In the genomic region with DNA sequence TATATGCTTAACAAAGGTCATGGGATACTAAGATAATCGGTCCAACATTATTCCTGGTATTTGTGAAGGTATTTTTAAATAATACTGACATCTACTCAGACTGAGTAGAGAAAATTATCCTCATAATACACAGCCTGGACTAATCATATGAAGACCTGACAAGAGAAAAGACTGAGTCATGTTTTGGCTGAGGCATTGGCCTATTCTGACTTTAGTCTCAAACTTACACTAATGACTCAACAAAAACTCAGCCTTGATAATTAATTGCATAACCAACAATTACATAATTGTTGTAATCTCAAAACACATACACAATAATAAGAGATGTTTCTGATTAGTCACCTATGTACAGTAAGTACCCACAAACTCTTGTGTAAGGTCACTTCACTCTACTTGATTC, we compare ENCODE assay signal across 23 mouse cellular contexts.
DNase-seq lines count a peak whose midpoint lies in the region; ATAC-seq and TF ChIP-seq lines count a peak whose summit lies in the region.
"Had no signal": no experiment of that assay in that cellular context is flagged by ENCODE, and none has a peak within 500 bp of the region (broad histone marks: within the 10 kb centered on the region; RNA-seq: fewer than 3 reads in every experiment).

No protein-coding gene starts in this region.

- H3K79me2 ChIP-seq in MEL (ENCODE audit: control insufficient read depth, insufficient read depth, low read length, poor library complexity): no peaks in the 10 kb centered on the region

- H3K27me3 ChIP-seq in MEL (ENCODE audit: control insufficient read depth in 1 of 2, insufficient read depth in 2 of 2, low read length in 2 of 2): no peaks in the 10 kb centered on the region
- no peaks in the 10 kb centered on the region for H3K27me3 ChIP-seq in forebrain, embryonic 10.5 days (ENCODE audit: poor library complexity, severe bottlenecking)
- no peaks in the 10 kb centered on the region for H3K27me3 ChIP-seq in liver, postnatal 0 days (ENCODE audit: insufficient read depth, low read length)
- H3K27me3 ChIP-seq: CH12.LX; embryonic facial prominence, embryonic 12.5 days; forebrain, embryonic 12.5 days had no signal

- TF ChIP-seq CTCF in MEL (IDR thresholded peaks at IDR 0.05 in 2 of 3, conservative IDR thresholded peaks at IDR 0.05 in 1 of 3; ENCODE audit: control insufficient read depth in 1 of 3, insufficient read depth in 1 of 3, low read depth in 2 of 3, low read length in 3 of 3, poor library complexity in 1 of 3, severe bottlenecking in 1 of 3): no peak
- TF ChIP-seq CTCF in liver, postnatal 0 days (IDR thresholded peaks at IDR 0.05; ENCODE audit: low read depth): no peak

- no peak for TF ChIP-seq POLR2A in MEL (IDR thresholded peaks at IDR 0.05; ENCODE audit: control insufficient read depth in 1 of 2, insufficient read depth in 1 of 2, low read depth in 1 of 2, low read length in 2 of 2, poor library complexity in 1 of 2)

- WGBS in forebrain, embryonic 10.5 days: 95% methylated on average over 1 of the region's 1 CpGs
- 64% methylated on average over 1 of the region's 1 CpGs for WGBS in liver, postnatal 0 days (ENCODE audit: insufficient replicate concordance)

- no peaks in the 10 kb centered on the region for H3K9me3 ChIP-seq in MEL (replicated peaks; ENCODE audit: insufficient read depth, low read length)
- H3K9me3 ChIP-seq in forebrain, embryonic 10.5 days: no peaks in the 10 kb centered on the region
- no peaks in the 10 kb centered on the region; the same call in 1 of the 2 replicates for H3K9me3 ChIP-seq in liver, postnatal 0 days (ENCODE audit: low read length)
- H3K9me3 ChIP-seq: embryonic facial prominence, embryonic 10.5 days; embryonic facial prominence, embryonic 12.5 days; forebrain, embryonic 12.5 days; G1E had no signal

- TF ChIP-seq RAD21 in MEL (IDR thresholded peaks at IDR 0.05; ENCODE audit: low read depth, low read length): no peak

- H3K4me2 ChIP-seq in liver, postnatal 0 days (ENCODE audit: low read depth, low read length): no peak overlapping the region
- H3K4me2 ChIP-seq: embryonic facial prominence, embryonic 12.5 days; forebrain, embryonic 12.5 days had no signal

- ATAC-seq in megakaryocyte-erythroid progenitor cell, adult 5-6 weeks (replicated peaks; ENCODE audit: low FRiP score, low TSS enrichment, poor library complexity, severe bottlenecking): no peak
- ATAC-seq in liver, postnatal 0 days: no peak
- ATAC-seq: CD4-positive, CD25-positive, alpha-beta regulatory T cell, adult 4 months; forebrain, embryonic 14.5 days; forebrain, embryonic 16.5 days had no signal

- no peak overlapping the region for H3K27ac ChIP-seq in MEL (ENCODE audit: control insufficient read depth, low read depth, low read length)
- no peak overlapping the region for H3K27ac ChIP-seq in forebrain, embryonic 10.5 days
- no peak overlapping the region for H3K27ac ChIP-seq in liver, postnatal 0 days (ENCODE audit: low read depth)
- H3K27ac ChIP-seq: embryonic facial prominence, embryonic 10.5 days; embryonic facial prominence, embryonic 12.5 days; forebrain, embryonic 12.5 days had no signal

- no peak overlapping the region for H3K4me3 ChIP-seq in MEL (ENCODE audit: control insufficient read depth in 1 of 2, insufficient read depth in 1 of 2, low read depth in 2 of 2, low read length in 2 of 2)
- H3K4me3 ChIP-seq in forebrain, embryonic 10.5 days: no peak overlapping the region
- H3K4me3 ChIP-seq in liver, postnatal 0 days (ENCODE audit: low read depth, low read length): no peak overlapping the region
- H3K4me3 ChIP-seq: embryonic facial prominence, embryonic 10.5 days; embryonic facial prominence, embryonic 12.5 days; forebrain, embryonic 12.5 days had no signal

- no peak for TF ChIP-seq EP300 in MEL (IDR thresholded peaks at IDR 0.05; ENCODE audit: low read depth in 1 of 2, low read length in 2 of 2)
- no peak for TF ChIP-seq EP300 in liver, postnatal 0 days (IDR thresholded peaks at IDR 0.05; ENCODE audit: low read depth)

- no peaks in the 10 kb centered on the region for H3K4me1 ChIP-seq in MEL (ENCODE audit: control insufficient read depth in 1 of 2, insufficient read depth in 2 of 2, low read length in 2 of 2)
- no peaks in the 10 kb centered on the region for H3K4me1 ChIP-seq in forebrain, embryonic 10.5 days
- no peaks in the 10 kb centered on the region for H3K4me1 ChIP-seq in liver, postnatal 0 days (ENCODE audit: insufficient read depth)
- H3K4me1 ChIP-seq: embryonic facial prominence, embryonic 10.5 days; embryonic facial prominence, embryonic 12.5 days; forebrain, embryonic 12.5 days had no signal

- no peaks in the 10 kb centered on the region for H3K36me3 ChIP-seq in MEL (ENCODE audit: control insufficient read depth in 1 of 2, insufficient read depth in 2 of 2, low read length in 2 of 2)
- H3K36me3 ChIP-seq in forebrain, embryonic 10.5 days (replicated peaks): no peaks in the 10 kb centered on the region
- H3K36me3 ChIP-seq in liver, postnatal 0 days (replicated peaks; ENCODE audit: insufficient read depth, low read length): no peaks in the 10 kb centered on the region
- H3K36me3 ChIP-seq: embryonic facial prominence, embryonic 10.5 days; embryonic facial prominence, embryonic 12.5 days; forebrain, embryonic 12.5 days; G1E had no signal

- peak; percentile 7 for DNase-seq in adrenal gland, adult 2 months
- no peak for DNase-seq in adrenal gland, postnatal 10 days
- DNase-seq in MEL (ENCODE audit: low read depth, low spot score): peak; percentile 6
- DNase-seq in NIH3T3 (ENCODE audit: low read depth): peak; percentile 59
- no peak for DNase-seq in forebrain, embryonic 10.5 days (ENCODE audit: extremely low spot score, low spot score)
- no peak for DNase-seq in liver, postnatal 0 days
- DNase-seq: adrenal gland, postnatal 14 days; adrenal gland, postnatal 36 days; B cell, adult 2 months; cerebellum, adult 11-12 months; cerebellum, adult 2 months; cerebellum, adult 9-10 months; cerebellum, postnatal 10 days; cerebellum, postnatal 25 days had no signal

- H3K9ac ChIP-seq in MEL (ENCODE audit: control insufficient read depth, low read depth, low read length, poor library complexity, severe bottlenecking): no peak overlapping the region
- no peak overlapping the region for H3K9ac ChIP-seq in liver, postnatal 0 days (replicated peaks)
- H3K9ac ChIP-seq: embryonic facial prominence, embryonic 12.5 days; forebrain, embryonic 12.5 days had no signal

TF ChIP-seq in MEL, 35 proteins besides CTCF, POLR2A, EP300 and RAD21:
- TF ChIP-seq MYC (IDR thresholded peaks at IDR 0.05; ENCODE audit: low read depth, low read length): no peak
- no peak for TF ChIP-seq MEF2A (IDR thresholded peaks at IDR 0.05; ENCODE audit: extremely low read depth, insufficient replicate concordance, low read depth, low read length, poor library complexity, severe bottlenecking)
- TF ChIP-seq POLR2AphosphoS5 (IDR thresholded peaks at IDR 0.05; ENCODE audit: borderline replicate concordance, low read depth, low read length): no peak
- no peak for TF ChIP-seq MAZ (IDR thresholded peaks at IDR 0.05; ENCODE audit: low read depth, low read length)
- TF ChIP-seq CHD2 (IDR thresholded peaks at IDR 0.05; ENCODE audit: low read length): no peak
- no peak for TF ChIP-seq ZMIZ1 (IDR thresholded peaks at IDR 0.05; ENCODE audit: low read depth, low read length)
- TF ChIP-seq TCF12 (IDR thresholded peaks at IDR 0.05; ENCODE audit: low read depth, low read length): no peak
- TF ChIP-seq KAT2A (conservative IDR thresholded peaks at IDR 0.05; ENCODE audit: low read depth, low read length): no peak
- TF ChIP-seq SIN3A (IDR thresholded peaks at IDR 0.05; ENCODE audit: low read length): no peak
- TF ChIP-seq MAX (IDR thresholded peaks at IDR 0.05; ENCODE audit: low read length): no peak
- no peak for TF ChIP-seq E2F4 (IDR thresholded peaks at IDR 0.05; ENCODE audit: borderline replicate concordance, low read depth, low read length)
- TF ChIP-seq ZNF384 (IDR thresholded peaks at IDR 0.05; ENCODE audit: low read depth, low read length): no peak
- TF ChIP-seq RCOR1 (IDR thresholded peaks at IDR 0.05; ENCODE audit: low read depth, low read length): no peak
- TF ChIP-seq NELFE (IDR thresholded peaks at IDR 0.05; ENCODE audit: low read depth, low read length): no peak
- TF ChIP-seq ZKSCAN1 (IDR thresholded peaks at IDR 0.05; ENCODE audit: low read depth, low read length): no peak

Comparison
In these comparisons a context has a peak if more than half of its experiments do, and no peak if none do; other contexts are left out.
1. DNase-seq: peak in adrenal gland, adult 2 months (single experiment), MEL (single experiment) and NIH3T3 (single experiment); none in adrenal gland, postnatal 10 days (single experiment), forebrain, embryonic 10.5 days (single experiment) and liver, postnatal 0 days (single experiment).